Mouse (Mus musculus) adrenal gland, adult 8-10 months (tissue): ENCODE data around the gene Brdt. TPM values are rescaled to one million over a fixed set of nuclear protein-coding genes. Genes with fewer than 3 reads are reported as not detected.

Source experiments
- DNase-seq: peaks from one replicate; pipeline ENCODE4 v3.0.0; 2022
- total RNA-seq, 4 experiments: library from RNA; stranded (reverse); gene quantifications; 2 replicates each; pipeline ENCODE4 v1.2.4; 2022

Brdt gene
- 1 to 10 TPM; 3.3 to 5.2 (median 4.0) TPM for total RNA-seq

- DNase-seq = no peak
These were observed at the start of gene Brdt for GRCm38 (mm10) chr5:107330916-107331421. TSS of gene Brdt (plus strand) at chr5:107331159.

GRCm38 (mm10) chr5:107282561-107283307, 48.2 kb upstream of the Brdt start:
- no peak for DNase-seq

DNA sequence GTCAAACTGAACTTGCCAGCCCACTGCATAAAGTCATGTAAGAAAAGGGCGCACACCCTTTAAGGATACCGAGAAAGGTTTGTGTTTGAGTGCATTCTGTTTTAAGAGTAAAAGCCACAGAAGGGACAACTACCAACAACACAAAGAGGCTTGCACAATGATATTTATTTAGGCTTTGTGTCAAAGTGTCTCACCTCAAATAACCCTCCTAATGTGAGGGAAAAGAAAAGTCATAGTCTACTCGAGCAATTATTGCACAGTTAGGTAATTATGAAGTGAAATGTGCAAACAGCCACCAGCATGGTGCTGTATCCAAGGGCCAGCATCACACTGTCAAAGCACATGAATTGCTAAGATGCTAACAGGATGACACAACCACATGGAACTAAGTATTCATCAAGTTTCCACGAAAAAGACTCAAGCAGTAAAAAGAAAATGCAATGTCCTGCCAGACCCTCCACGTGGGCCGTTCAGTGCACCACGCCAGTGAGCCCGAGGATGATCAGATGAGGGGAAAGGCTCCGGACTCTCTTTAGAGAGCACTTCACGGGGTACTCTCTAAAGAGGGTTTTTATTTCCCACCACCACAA, 46.9 kb upstream of the Brdt start:
- no peak for DNase-seq

DNA sequence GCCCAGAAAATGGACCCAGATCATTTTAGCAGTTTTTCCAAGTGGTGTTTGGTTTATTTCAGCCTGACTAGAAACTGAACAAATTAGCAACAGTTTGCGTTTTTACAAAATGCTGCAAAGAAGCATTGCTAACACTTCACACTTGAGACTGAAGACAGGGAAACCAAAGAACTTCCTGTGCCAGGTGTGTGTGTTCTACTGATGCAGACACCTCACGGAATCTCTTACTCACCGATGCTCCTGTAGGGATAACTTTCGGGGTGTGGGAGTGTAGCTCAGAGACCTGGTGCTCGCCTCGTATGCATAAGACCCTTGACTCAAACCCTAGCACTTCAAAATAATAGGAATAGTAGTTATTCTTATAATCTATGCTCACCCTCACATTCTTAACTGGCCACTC, 45.4 kb upstream of the Brdt start:
- DNase-seq = no peak

DNA sequence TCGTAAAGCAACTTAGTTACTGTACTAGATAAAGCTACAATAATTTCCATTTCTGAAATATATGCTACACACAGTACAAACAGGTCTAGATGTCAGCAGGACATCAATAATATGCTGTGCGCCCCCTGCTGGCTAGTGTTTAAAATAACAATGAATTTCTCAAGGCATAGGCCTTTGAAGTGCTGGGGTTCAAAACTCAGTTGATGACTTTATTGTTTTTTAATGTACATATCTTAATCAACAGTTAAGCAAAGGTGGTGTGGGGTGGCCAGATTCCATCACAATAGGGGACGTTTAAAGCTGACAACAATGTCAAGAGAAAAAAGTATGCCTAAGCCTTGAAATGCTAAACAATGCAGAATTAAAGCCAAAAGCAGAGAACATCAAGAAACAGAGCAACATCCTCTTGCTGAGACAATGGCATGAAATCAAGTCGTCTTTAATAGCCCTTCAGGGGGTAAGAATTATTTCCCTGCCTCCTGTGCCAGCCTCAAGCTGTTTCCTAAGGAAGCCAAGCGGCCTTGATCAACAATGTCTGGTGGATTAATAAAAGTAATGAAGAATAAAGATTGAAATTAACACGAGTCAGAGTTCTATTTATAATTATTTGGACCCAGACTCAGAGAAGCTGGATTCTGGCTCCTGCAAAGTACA, 43.6 kb upstream of the Brdt start:
- no peak for DNase-seq

- DNase-seq = no peak
These were observed 43.1 kb upstream of the Brdt start for GRCm38 (mm10) chr5:107287908-107288267.

GRCm38 (mm10) chr5:107288427-107289233, 42.3 kb upstream of the Brdt start:
- no peak for DNase-seq

DNA sequence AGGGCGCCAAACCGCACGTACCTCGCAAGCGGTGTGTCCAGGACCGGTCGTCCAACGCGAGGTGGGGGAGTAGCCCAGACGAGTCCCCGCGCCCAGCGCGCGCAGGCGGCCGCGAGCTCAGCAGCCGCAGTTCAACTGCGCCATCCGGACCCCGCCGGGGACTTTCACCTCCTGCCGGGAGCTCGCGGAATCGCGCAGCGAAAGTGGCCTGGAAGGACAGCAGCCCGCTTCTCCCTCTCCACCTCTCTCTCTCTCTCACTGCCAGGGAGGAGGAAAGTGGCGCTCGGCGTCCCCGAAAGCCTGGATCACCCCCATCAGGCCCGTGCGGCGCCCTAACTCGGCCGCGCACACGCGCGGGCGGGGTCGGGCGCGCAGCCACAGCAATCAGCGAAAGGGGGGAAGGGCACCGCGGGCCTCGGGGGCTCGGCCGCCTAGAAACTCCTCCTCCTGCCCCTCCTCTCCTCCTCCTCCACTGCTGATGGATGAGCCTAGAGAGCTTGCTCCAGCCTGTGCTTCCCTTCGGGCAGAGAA, 41.7 kb upstream of the Brdt start, which contains the start of gene Tgfbr3:
Tgfbr3 (minus strand) TSS at position 396 of the 531 bp plus-strand sequence.
- peak; percentile 89 for DNase-seq

DNA sequence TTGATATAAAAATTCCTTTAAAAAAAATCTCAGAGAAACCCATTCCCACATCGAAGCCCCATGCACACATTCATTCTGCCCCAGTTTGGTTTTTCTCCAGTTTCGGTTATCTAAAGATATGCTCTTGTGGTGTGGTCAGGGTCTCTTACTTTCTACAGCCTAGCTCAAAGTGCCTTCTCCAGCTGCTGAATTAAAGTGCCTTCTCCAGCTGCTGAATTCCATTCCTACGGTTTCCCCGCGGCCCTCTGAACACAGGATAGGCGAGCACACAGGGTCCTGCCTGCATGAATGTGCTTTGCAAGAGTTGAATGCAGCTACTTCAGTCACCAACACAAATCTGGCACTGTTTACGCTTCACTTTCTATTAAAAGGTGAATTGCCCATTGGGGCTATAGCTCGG, 41.0 kb upstream of the Brdt start:
- DNase-seq = no peak

DNA sequence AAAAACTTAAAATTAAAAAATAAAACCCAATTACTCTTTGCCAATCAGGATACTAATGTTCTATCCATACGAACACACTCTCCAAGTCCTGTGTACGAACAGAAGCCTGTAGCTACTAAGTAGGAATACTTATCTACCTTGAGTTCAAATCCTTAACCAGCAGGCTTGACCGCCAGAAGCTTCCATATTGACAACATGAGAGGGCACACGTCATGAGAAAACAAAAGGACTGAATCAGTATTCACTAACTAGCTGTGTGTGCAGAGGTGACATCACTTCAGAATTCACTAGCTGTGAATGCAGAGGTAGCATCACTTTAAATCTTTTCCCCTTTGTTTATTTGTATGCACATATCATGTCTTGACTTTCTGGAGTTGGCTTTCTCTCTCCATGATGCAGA, 36.9 kb upstream of the Brdt start:
- no peak for DNase-seq

DNA sequence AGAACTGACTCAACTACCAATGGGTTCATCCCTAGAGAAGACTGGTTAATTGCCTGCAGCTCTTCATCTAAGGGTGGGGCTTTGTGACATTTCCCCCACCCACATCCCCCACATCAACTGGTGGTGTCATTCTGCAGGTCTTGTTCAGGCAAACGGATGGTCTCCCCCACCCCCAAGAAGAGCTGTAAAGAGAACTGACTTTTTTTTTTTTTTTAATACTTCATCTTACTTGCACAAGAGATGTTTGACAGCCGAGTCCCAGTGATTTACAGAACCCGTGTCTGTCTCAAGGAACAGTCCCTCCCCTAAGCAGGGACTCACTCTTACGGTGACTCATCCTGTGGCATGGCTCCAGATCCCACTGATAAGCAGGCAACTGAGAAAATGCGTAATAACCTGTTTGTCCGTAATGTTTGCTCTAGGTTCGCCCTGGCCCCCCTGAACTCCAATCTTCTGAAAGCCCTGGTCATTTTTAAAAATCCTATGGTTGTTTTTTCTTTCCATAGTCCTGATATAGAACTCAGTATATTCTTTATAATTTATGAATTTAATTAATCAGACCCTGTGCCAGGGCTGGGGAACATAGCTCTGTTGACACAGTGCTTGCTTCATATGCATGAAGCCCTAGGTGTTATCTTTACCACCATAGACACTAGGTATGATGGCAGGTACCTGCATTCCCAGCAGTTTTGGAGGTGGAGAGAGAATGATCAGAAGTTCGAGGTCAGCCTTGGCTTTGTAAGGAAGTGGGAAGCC, 35.7 kb upstream of the Brdt start:
- peak; percentile 94 for DNase-seq

GRCm38 (mm10) chr5:107295817-107296511, 35.0 kb upstream of the Brdt start:
- no peak for DNase-seq

DNA sequence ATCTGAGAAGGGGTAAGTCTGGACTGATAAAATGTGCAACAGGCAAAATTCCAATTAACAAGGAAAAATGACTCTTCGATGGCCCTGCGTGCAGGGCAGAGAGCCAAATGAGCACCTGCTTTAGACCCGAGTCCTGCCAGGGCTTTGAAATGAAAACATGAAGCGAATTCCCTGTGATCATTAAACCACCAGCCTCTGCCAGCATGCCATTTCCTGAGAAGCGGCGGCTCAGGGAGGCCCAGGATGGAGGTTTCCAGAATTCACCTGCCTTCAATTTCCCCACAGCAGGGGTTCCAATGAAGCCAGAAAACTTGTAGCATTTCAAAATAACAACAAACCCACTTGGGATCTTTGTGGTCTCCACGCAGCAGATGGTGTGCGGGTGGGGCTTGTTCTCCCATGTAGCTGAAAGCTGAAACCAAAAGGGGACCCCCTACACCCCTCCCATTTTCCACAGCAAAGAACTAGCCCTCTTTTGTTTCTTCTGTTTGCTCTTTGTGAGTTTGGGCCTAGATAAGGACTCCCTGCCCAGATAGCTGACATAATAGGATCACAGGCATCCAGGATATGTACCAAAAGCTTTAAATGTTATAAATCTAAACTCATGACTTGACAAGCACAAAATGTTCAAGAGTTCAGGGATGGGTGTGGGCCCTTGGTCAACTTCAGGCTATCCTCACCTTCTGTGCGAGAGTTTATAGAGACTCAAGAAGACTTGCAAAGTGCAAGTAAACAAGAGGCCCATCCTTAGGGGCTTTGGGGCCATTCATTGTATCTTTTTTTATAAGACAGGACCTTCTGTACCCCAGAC, 34.2 kb upstream of the Brdt start:
- no peak for DNase-seq

GRCm38 (mm10) chr5:107298854-107299253, 32.1 kb upstream of the Brdt start:
- no peak for DNase-seq

DNA sequence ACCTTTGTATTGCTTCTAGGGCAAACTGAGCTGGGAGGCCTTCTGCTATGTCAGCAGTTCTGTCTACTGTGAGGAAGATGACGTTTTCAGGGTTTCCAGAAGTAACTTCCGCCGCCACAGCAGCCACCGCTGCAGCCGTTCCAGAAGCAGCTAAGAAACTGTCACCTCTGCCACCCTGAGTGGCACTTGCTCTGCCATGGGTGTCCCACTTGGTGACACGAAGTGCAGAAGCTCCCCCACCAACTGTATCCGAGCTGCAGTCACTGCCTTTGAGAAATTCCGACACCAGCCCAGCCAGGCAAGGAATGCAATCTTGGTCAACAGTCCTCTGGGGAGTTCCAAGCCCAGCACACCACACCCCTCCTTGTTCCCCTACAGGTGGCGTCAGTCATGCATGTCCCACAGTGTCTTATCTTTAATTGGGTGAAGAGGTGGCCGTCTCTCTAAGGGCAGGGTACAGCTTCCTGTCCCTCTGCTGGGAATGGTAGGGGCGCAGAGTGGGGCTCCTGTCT, 27.6 kb upstream of the Brdt start:
- DNase-seq = no peak

GRCm38 (mm10) chr5:107304117-107304825, 26.7 kb upstream of the Brdt start:
- DNase-seq = no peak

DNA sequence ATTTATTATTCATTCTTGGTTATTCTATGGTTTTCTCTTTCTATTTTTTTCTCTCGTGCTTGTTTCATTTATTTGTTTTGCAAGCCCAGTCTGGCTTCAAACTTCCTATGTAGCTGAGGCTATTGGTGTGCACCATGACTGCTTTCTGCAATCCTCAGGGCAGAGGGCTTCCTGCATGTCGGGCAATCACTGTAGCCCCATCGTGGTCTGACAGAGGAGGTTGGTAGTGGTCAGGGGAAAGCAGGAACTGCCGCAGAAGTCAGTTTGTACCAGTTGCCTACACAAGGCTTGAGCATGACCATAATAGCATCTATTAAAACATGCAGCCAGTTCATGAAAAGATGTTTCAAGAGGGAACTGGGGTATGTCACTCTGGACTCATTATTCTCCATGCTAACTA, 23.5 kb upstream of the Brdt start:
- DNase-seq = no peak

DNA sequence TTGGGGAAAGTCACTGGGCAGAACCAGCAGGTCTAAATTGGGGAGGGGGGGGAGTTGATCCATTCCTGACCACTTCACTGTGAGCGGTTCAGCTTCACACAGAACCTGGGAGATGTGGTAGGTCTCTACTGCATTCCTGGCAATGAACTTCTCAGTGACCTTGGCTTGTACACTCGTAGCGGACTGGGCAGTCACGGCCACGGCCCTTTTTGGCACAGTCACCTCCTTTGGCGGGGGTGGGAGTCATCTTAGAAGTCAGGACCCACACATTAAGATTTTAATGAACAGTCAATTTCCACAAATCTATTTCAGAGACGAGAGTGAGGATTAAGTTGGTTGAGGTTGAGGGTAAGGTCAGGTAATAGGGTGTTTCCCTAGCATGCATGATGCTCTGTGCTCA, 13.8 kb upstream of the Brdt start:
- no peak for DNase-seq

DNA sequence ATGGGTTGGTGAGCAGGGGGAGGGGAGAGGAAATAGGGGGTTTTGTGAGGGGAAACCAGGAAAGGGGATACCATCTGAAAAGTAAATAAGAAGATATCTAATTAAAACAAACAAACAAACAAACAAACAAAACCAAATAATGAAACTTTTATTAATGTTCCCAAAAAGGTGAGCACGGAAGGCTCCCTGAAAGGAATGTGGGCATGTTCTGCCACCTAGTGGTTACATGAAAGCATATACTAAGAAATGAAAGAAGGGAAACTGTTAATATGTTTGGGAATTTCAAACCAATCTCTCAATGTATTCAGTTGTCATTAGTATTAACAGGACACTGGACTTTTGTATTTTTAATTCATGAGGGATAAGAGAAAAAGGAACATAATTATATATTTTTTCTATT, 10.3 kb upstream of the Brdt start:
- no peak for DNase-seq
